Mouse (Mus musculus) effector memory CD4-positive, alpha-beta T cell, adult 7 months (primary cell): ENCODE measurements around the gene Wfdc11. TPM values are rescaled to one million over a fixed set of nuclear protein-coding genes. Genes with fewer than 3 reads are reported as not detected.

Experiments
- polyA plus RNA-seq: library from polyadenylated mRNA; unstranded; fragments of 100-300 nt; shearing (Covaris generic); gene quantifications from one replicate; pipeline ENCODE4 v1.2.1, GENCODE M21; 2017

The Wfdc11 gene
- polyA plus RNA-seq: not detected

GRCm38 (mm10) chr2:164673987-164674386 lies at the start of gene Wfdc11:
Gene Wfdc11 (minus strand): TSS chr2:164674087.

GRCm38 (mm10) chr2:164715005-164715404 lies 41.1 kb upstream of the Wfdc11 start, which contains the start of gene Spint5:
Gene Spint5 (plus strand): TSS chr2:164715305.

GRCm38 (mm10) chr2:164698201-164698600 lies 24.3 kb upstream of the Wfdc11 start, which contains the start of gene Spint4:
Gene Spint4 (plus strand): TSS chr2:164698501.

GRCm38 (mm10) chr2:164684807-164685206 lies 10.9 kb upstream of the Wfdc11 start, which contains the start of gene Wfdc13:
Gene Wfdc13 (plus strand): TSS chr2:164685107.

GRCm38 (mm10) chr2:164656483-164656882 lies 17.4 kb downstream of the Wfdc11 start, which contains the start of gene Wfdc9:
Gene Wfdc9 (minus strand): TSS chr2:164656583.

GRCm38 (mm10) chr2:164655858-164656257 lies 18.0 kb downstream of the Wfdc11 start, which contains the start of gene Wfdc10:
Gene Wfdc10 (plus strand): TSS chr2:164656046.

GRCm38 (mm10) chr2:164638696-164639095 lies 35.2 kb downstream of the Wfdc11 start, which contains the start of gene Wfdc16:
Gene Wfdc16 (minus strand): TSS chr2:164638796.

GRCm38 (mm10) chr2:164613471-164613870 lies 60.4 kb downstream of the Wfdc11 start, which contains the start of the genes Wfdc6b and Wfdc8:
Gene Wfdc6b (plus strand): TSS chr2:164613522.
Gene Wfdc8 (minus strand): TSS chr2:164613626.

Other genes with a start within 250 kb of the Wfdc11 start
- gene Sdc4, start 230.2 kb downstream of the Wfdc11 start, polyA plus RNA-seq: 0.63 TPM
- gene Sys1, start 217.1 kb downstream of the Wfdc11 start, polyA plus RNA-seq: 86.9 TPM
- gene Gm20458, start 213.1 kb downstream of the Wfdc11 start, polyA plus RNA-seq: 11.7 TPM
- 0.41 TPM for gene Trp53tg5, start 200.4 kb downstream of the Wfdc11 start, polyA plus RNA-seq
- 1.6 TPM for gene Dbndd2, start 188.0 kb downstream of the Wfdc11 start, polyA plus RNA-seq
- gene Pigt, start 176.6 kb downstream of the Wfdc11 start, polyA plus RNA-seq: 12.8 TPM
- gene Wfdc2, start 111.7 kb downstream of the Wfdc11 start, polyA plus RNA-seq: not detected
- gene Spint3, start 100.6 kb downstream of the Wfdc11 start, polyA plus RNA-seq: not detected
- gene Wfdc6a, start 88.6 kb downstream of the Wfdc11 start, polyA plus RNA-seq: 0.49 TPM
- not detected for gene Eppin, start 80.5 kb downstream of the Wfdc11 start, polyA plus RNA-seq
- gene Wfdc6b, start 60.6 kb downstream of the Wfdc11 start, polyA plus RNA-seq: not detected
- not detected for gene Wfdc8, start 60.5 kb downstream of the Wfdc11 start, polyA plus RNA-seq
- not detected for gene Wfdc16, start 35.3 kb downstream of the Wfdc11 start, polyA plus RNA-seq
- not detected for gene Wfdc10, start 18.0 kb downstream of the Wfdc11 start, polyA plus RNA-seq
- gene Wfdc9, start 17.5 kb downstream of the Wfdc11 start, polyA plus RNA-seq: not detected
- 1.3 TPM for gene Wfdc13, start 11.0 kb upstream of the Wfdc11 start, polyA plus RNA-seq
- not detected for gene Spint4, start 24.4 kb upstream of the Wfdc11 start, polyA plus RNA-seq
- not detected for gene Spint5, start 41.2 kb upstream of the Wfdc11 start, polyA plus RNA-seq
- 0.34 TPM for gene Wfdc3, start 71.8 kb upstream of the Wfdc11 start, polyA plus RNA-seq
- gene Dnttip1, start 71.9 kb upstream of the Wfdc11 start, polyA plus RNA-seq: 49.6 TPM
- gene Ube2c, start 95.8 kb upstream of the Wfdc11 start, polyA plus RNA-seq: 0.96 TPM
- gene Tnnc2, start 105.9 kb upstream of the Wfdc11 start, polyA plus RNA-seq: not detected
- gene Snx21, start 111.7 kb upstream of the Wfdc11 start, polyA plus RNA-seq: 5.0 TPM
- 26.4 TPM for gene Acot8, start 130.8 kb upstream of the Wfdc11 start, polyA plus RNA-seq
- gene Zswim3, start 131.0 kb upstream of the Wfdc11 start, polyA plus RNA-seq: 3.5 TPM
- gene Zswim1, start 148.6 kb upstream of the Wfdc11 start, polyA plus RNA-seq: 15.3 TPM
- gene Spata25, start 154.4 kb upstream of the Wfdc11 start, polyA plus RNA-seq: not detected
- 161 TPM for gene Ctsa, start 158.8 kb upstream of the Wfdc11 start, polyA plus RNA-seq
- gene Neurl2, start 159.4 kb upstream of the Wfdc11 start, polyA plus RNA-seq: 1.0 TPM
- 5.1 TPM for gene Pltp, start 183.6 kb upstream of the Wfdc11 start, polyA plus RNA-seq
- gene Pcif1, start 205.2 kb upstream of the Wfdc11 start, polyA plus RNA-seq: 150 TPM
- gene Zfp335, start 237.7 kb upstream of the Wfdc11 start, polyA plus RNA-seq: 40.3 TPM